ENCODE assay signal across 26 mouse cellular contexts in the genomic region with DNA sequence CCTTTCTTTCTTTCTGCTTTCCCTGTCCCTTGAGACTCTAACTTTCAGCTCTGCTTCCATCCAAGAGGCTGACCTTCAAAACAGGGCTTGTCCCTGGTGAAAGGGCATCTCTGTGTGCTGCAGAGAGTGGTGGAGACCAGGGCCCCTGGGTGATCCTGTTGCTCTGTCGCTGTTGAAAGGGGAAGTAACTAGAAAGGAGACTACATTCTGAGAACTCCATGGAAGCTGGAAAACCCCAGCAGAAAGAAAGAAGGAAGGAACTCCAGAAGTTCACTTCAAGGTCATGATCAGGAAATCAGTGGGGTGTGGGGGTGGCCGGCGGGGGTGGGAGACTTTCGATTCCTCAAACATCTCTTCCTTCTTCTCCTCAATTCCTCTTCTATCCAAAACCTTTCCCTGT.
DNase-seq lines count a peak whose midpoint lies in the region; ATAC-seq lines count a peak whose summit lies in the region.
"Had no signal": no experiment of that assay in that cellular context is flagged by ENCODE, and none has a peak within 500 bp of the region (broad histone marks: within the 10 kb centered on the region; RNA-seq: fewer than 3 reads in every experiment).

No protein-coding gene starts in this region.

- H3K9me3 ChIP-seq in heart, embryonic 10.5 days: no peaks in the 10 kb centered on the region
- H3K9me3 ChIP-seq: embryonic facial prominence, embryonic 12.5 days; midbrain, embryonic 13.5 days; neural tube, embryonic 15.5 days had no signal

- H3K36me3 ChIP-seq in heart, embryonic 10.5 days: no peaks in the 10 kb centered on the region
- H3K36me3 ChIP-seq in splenic B cell, adult 2 months (ENCODE audit: control insufficient read depth, insufficient read depth, low read length, poor library complexity, severe bottlenecking): no peaks in the 10 kb centered on the region
- H3K36me3 ChIP-seq: embryonic facial prominence, embryonic 12.5 days; midbrain, embryonic 13.5 days; neural tube, embryonic 15.5 days had no signal

- peak; percentile 56 to 72 for ATAC-seq in hematopoietic stem cell, adult 5-6 weeks (replicated peaks in 1 of 2; ENCODE audit: insufficient read depth in 1 of 2, low FRiP score in 2 of 2, low TSS enrichment in 1 of 2, low read depth in 1 of 2, poor library complexity in 2 of 2, severe bottlenecking in 2 of 2)
- ATAC-seq: CD4-positive, CD25-positive, alpha-beta regulatory T cell, adult 4 months; forebrain, embryonic 14.5 days; lung, postnatal 0 days; midbrain, embryonic 13.5 days had no signal

- no peaks in the 10 kb centered on the region; the same call in 1 of the 2 replicates for H3K4me1 ChIP-seq in heart, embryonic 10.5 days
- H3K4me1 ChIP-seq: embryonic facial prominence, embryonic 12.5 days; midbrain, embryonic 13.5 days; neural tube, embryonic 15.5 days had no signal

- DNase-seq in heart, embryonic 10.5 days (ENCODE audit: low spot score): no peak
- no peak for DNase-seq in heart, postnatal 4 days
- peak; percentile 25 for DNase-seq in lung, postnatal 36 days
- DNase-seq in lung, postnatal 10 days: no peak
- DNase-seq in splenic B cell, adult 2 months (ENCODE audit: low read depth, low spot score): peak; percentile 29
- DNase-seq in adrenal gland, postnatal 14 days: no peak
- DNase-seq in kidney, postnatal 14 days: no peak
- DNase-seq: cerebellum, adult 8-10 months; cerebellum, postnatal 36 days; embryo, embryonic 11 days; gastrocnemius, postnatal 14 days; kidney, adult 18-20 months; kidney, postnatal 4 days; retina, postnatal 1 day; right cerebral cortex, postnatal 14 days; thymus, adult 18-20 months; thymus, postnatal 25 days had no signal

- no peak overlapping the region for H3K4me3 ChIP-seq in heart, embryonic 10.5 days
- H3K4me3 ChIP-seq: embryonic facial prominence, embryonic 12.5 days; midbrain, embryonic 13.5 days; neural tube, embryonic 15.5 days had no signal

- no peaks in the 10 kb centered on the region for H3K27me3 ChIP-seq in heart, embryonic 10.5 days (ENCODE audit: insufficient read depth, poor library complexity, severe bottlenecking)
- H3K27me3 ChIP-seq in splenic B cell, adult 2 months (ENCODE audit: control insufficient read depth, insufficient read depth, low read length, poor library complexity, severe bottlenecking): no peaks in the 10 kb centered on the region
- H3K27me3 ChIP-seq: embryonic facial prominence, embryonic 12.5 days; midbrain, embryonic 13.5 days; neural tube, embryonic 15.5 days had no signal

- 80% methylated on average over 4 of the region's 4 CpGs for WGBS in heart, embryonic 10.5 days

- H3K27ac ChIP-seq in heart, embryonic 10.5 days: peak overlapping the region; percentile 59; the same call in 1 of the 2 replicates
- H3K27ac ChIP-seq: embryonic facial prominence, embryonic 12.5 days; hindbrain, embryonic 14.5 days; midbrain, embryonic 13.5 days; neural tube, embryonic 15.5 days; stomach, postnatal 0 days had no signal

Comparison
In these comparisons a context has a peak if more than half of its experiments do, and no peak if none do; other contexts are left out.
1. DNase-seq: peak in lung, postnatal 36 days (single experiment) and splenic B cell, adult 2 months (single experiment); none in heart, embryonic 10.5 days (single experiment), heart, postnatal 4 days (single experiment), lung, postnatal 10 days (single experiment), adrenal gland, postnatal 14 days (single experiment) and kidney, postnatal 14 days (single experiment).